Mouse (Mus musculus) heart, postnatal 0 days (tissue): ENCODE measurements at regions not wholly inside any gene's neighbourhood (a gene's known extent, or its start where the extent isn't known, plus 50 kb on each side); places are given as distances from the start of the nearest gene placed in this dataset.

Experiments used
- ATAC-seq: fragments of 200-750 bp; cut with Nextera tagmentation; 2 replicates; pipeline ENCODE4 v1.8.0; 2017; ENCODE audit warnings: low read depth, moderate number of reproducible peaks, moderate library complexity; ENCODE audit not compliant: insufficient read depth
- DNase-seq: peaks from one replicate; pipeline ENCODE4 v3.0.0-alpha.2; 2016; ENCODE audit warnings: low spot score
- H3K27ac ChIP-seq: fragments of 300-500 bp; sonication (generic); 2 replicates; pipeline ENCODE4 v1.5.1; 2014; ENCODE audit warnings: low read depth, mild to moderate bottlenecking
- H3K27me3 ChIP-seq: fragments of 300-500 bp; sonication (generic); 2 replicates; pipeline ENCODE4 v1.6.1; 2014; ENCODE audit warnings: low read length, mixed read lengths; ENCODE audit not compliant: control insufficient read depth, insufficient read depth
- H3K36me3 ChIP-seq: fragments of 300-500 bp; sonication (generic); replicated peaks from 2 replicates; pipeline ENCODE4 v1.6.1; 2014; ENCODE audit warnings: low read length, mixed read lengths; ENCODE audit not compliant: control insufficient read depth, insufficient read depth
- H3K4me1 ChIP-seq: fragments of 300-500 bp; sonication (generic); 2 replicates; pipeline ENCODE4 v1.6.1; 2014; ENCODE audit warnings: antibody characterized with exemption; ENCODE audit not compliant: control insufficient read depth, insufficient read depth
- H3K4me2 ChIP-seq: fragments of 300-500 bp; sonication (generic); 2 replicates; pipeline ENCODE4 v1.6.1; 2014; ENCODE audit warnings: low read depth, mild to moderate bottlenecking, low read length, moderate library complexity
- H3K4me3 ChIP-seq: fragments of 300-500 bp; sonication (generic); 2 replicates; pipeline ENCODE4 v1.5.1; 2014; ENCODE audit warnings: low read depth, low read length
- H3K9ac ChIP-seq: fragments of 300-500 bp; sonication (generic); replicated peaks from 2 replicates; pipeline ENCODE4 v1.6.1; 2014; ENCODE audit warnings: low read depth, low read length, mixed read lengths
- H3K9me3 ChIP-seq: fragments of 300-500 bp; sonication (generic); replicated peaks from 2 replicates; pipeline ENCODE4 v1.6.1; 2016; ENCODE audit warnings: low read length; ENCODE audit not compliant: control insufficient read depth
- CTCF ChIP-seq: IDR thresholded peaks from 2 replicates; pipeline ENCODE4 v1.5.1; 2016; ENCODE audit warnings: antibody characterized with exemption, control low read depth, low read depth
- EP300 ChIP-seq: IDR thresholded peaks from 2 replicates; pipeline ENCODE4 v1.6.1; 2016; ENCODE audit warnings: antibody characterized with exemption, low read depth
- WGBS: fragments of 180-500 bp; shearing (Covaris S2); extraction: QIAGEN DNeasy Blood & Tissue Kit; methylation state at CpG from one replicate; pipeline ENCODE4 v1.1.7; 2014; 5-methylcytosine and 5-hydroxymethylcytosine counted together

- no peak for ATAC-seq
- WGBS = 85% methylated on average over 6 of the region's 6 CpGs
- H3K27me3 ChIP-seq = no peaks in the 10 kb centered on the region
Observed at GRCm38 (mm10) chr5:75363832-75364231, 210.9 kb upstream of the Kit start.

GRCm38 (mm10) chr5:75367282-75367681 is 207.4 kb upstream of the Kit start:
- DNase-seq = no peak
- no peaks in the 10 kb centered on the region for H3K36me3 ChIP-seq
- WGBS = 79% methylated on average over 5 of the region's 5 CpGs
- H3K27ac ChIP-seq = no peak overlapping the region
- no peaks in the 10 kb centered on the region for H3K27me3 ChIP-seq
- H3K9me3 ChIP-seq = no peaks in the 10 kb centered on the region; the same call in 1 of the 2 replicates
- ATAC-seq = no peak
- H3K4me1 ChIP-seq = 0 out of 2 replicates have a peak, but pooled peaks cover 4% of the 10 kb centered on the region
- TF ChIP-seq EP300 (no peak), CTCF (no peak)
- no peak overlapping the region for H3K9ac ChIP-seq
- H3K4me3 ChIP-seq = no peak overlapping the region
- H3K4me2 ChIP-seq = no peak overlapping the region

More at GRCm38 (mm10) chr5:75363832-75364231, 210.9 kb upstream of the Kit start:
- no peaks in the 10 kb centered on the region for H3K9me3 ChIP-seq
- no peak for TF ChIP-seq EP300
- TF ChIP-seq CTCF = no peak
- no peak for DNase-seq
- 0 out of 2 replicates have a peak, but pooled peaks cover 4% of the 10 kb centered on the region for H3K4me1 ChIP-seq
- H3K36me3 ChIP-seq = no peaks in the 10 kb centered on the region
- no peak overlapping the region for H3K4me2 ChIP-seq
- no peak overlapping the region for H3K27ac ChIP-seq
- no peak overlapping the region for H3K4me3 ChIP-seq
- no peak overlapping the region for H3K9ac ChIP-seq

- H3K27ac ChIP-seq = no peak overlapping the region
- WGBS = 71% methylated on average over 5 of the region's 5 CpGs
- no peak for DNase-seq
Observed at GRCm38 (mm10) chr5:75368691-75369090, 206.0 kb upstream of the Kit start.

GRCm38 (mm10) chr5:75372849-75373248 is 201.9 kb upstream of the Kit start:
- Histone ChIP-seq H3K9ac (no peak overlapping the region), H3K27me3 (no peaks in the 10 kb centered on the region), H3K36me3 (no peaks in the 10 kb centered on the region), H3K9me3 (no peaks in the 10 kb centered on the region; the same call in 1 of the 2 replicates), H3K4me1 (peaks cover 10% of the 10 kb centered on the region), H3K27ac (no peak overlapping the region), H3K4me3 (no peak overlapping the region), H3K4me2 (no peak overlapping the region)
- no peak for DNase-seq
- TF ChIP-seq EP300 (no peak), CTCF (peak; percentile 16; the same call in 1 of the 2 replicates)
- no peak for ATAC-seq
- WGBS = 58% methylated on average over 3 of the region's 3 CpGs

More at GRCm38 (mm10) chr5:75368691-75369090, 206.0 kb upstream of the Kit start:
- no peak overlapping the region for H3K4me2 ChIP-seq
- no peak for TF ChIP-seq EP300
- no peak for TF ChIP-seq CTCF
- H3K9me3 ChIP-seq = no peaks in the 10 kb centered on the region; the same call in 1 of the 2 replicates
- H3K36me3 ChIP-seq = no peaks in the 10 kb centered on the region
- no peak overlapping the region for H3K4me3 ChIP-seq
- no peaks in the 10 kb centered on the region for H3K27me3 ChIP-seq
- no peak for ATAC-seq
- H3K9ac ChIP-seq = no peak overlapping the region
- H3K4me1 ChIP-seq = 0 out of 2 replicates have a peak, but pooled peaks cover 4% of the 10 kb centered on the region

GRCm38 (mm10) chr5:75377311-75378300 is 197.1 kb upstream of the Kit start:
- WGBS = 32% methylated on average over 19 of the region's 19 CpGs
- Histone ChIP-seq H3K4me1 (peaks cover 19% of the 10 kb centered on the region), H3K9ac (no peak overlapping the region), H3K36me3 (no peaks in the 10 kb centered on the region), H3K27me3 (no peaks in the 10 kb centered on the region), H3K4me3 (no peak overlapping the region), H3K9me3 (no peaks in the 10 kb centered on the region), H3K27ac (no peak overlapping the region), H3K4me2 (peak overlapping the region; percentile 46)
- ATAC-seq (peak; percentile 60; the same call in 1 of the 2 replicates), DNase-seq (peak; percentile 55)
- TF ChIP-seq CTCF = no peak
- TF ChIP-seq EP300 = no peak
